Mouse (Mus musculus): Measurements from ENCODE around the gene Psma4.

DNA sequence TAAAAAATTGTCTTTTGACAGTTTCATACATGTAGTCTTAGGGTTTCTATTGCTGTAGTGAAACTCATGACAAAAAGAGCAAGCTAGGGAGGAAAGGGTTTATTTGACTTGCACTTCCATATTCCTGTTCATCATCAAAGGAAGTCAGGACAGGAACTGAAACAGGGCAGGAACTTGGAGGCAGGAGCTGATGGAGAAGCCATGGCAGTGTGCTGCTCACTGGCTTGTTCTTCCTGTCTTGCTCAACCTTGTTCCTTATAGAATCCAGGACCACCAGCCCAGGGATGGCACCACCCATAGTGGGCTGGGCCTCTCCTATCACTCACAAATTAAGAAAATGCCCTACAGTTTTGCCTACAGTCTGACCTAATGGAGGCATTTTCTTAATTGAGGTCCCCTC lies 13.1 kb downstream of the Psma4 start:
- TF ChIP-seq JUN (IDR thresholded peaks at IDR 0.05; ENCODE audit: insufficient read depth, low read depth, low read length) (no peak), POLR2A (IDR thresholded peaks at IDR 0.05; ENCODE audit: low read depth, low read length) (no peak), NELFE (IDR thresholded peaks at IDR 0.05; ENCODE audit: low read depth, low read length) (no peak), CTCF (conservative IDR thresholded peaks at IDR 0.05 in 1 of 2, IDR thresholded peaks at IDR 0.05 in 1 of 2; ENCODE audit: low read depth in 2 of 2, low read length in 2 of 2) (no peak), HCFC1 (IDR thresholded peaks at IDR 0.05; ENCODE audit: low read depth, low read length) (no peak), GABPA (IDR thresholded peaks at IDR 0.05; ENCODE audit: insufficient replicate concordance, low read depth, low read length) (no peak), ETS1 (conservative IDR thresholded peaks at IDR 0.05; ENCODE audit: low read depth, low read length) (no peak), JUND (conservative IDR thresholded peaks at IDR 0.05; ENCODE audit: low read depth, low read length) (no peak), MAZ (IDR thresholded peaks at IDR 0.05; ENCODE audit: low read depth, low read length) (no peak), MAFK (IDR thresholded peaks at IDR 0.05; ENCODE audit: insufficient replicate concordance, low read length) (no peak), MEF2A (IDR thresholded peaks at IDR 0.05; ENCODE audit: borderline replicate concordance, low read depth, low read length) (no peak), SIN3A (IDR thresholded peaks at IDR 0.05; ENCODE audit: low read length) (no peak), CHD1 (IDR thresholded peaks at IDR 0.05; ENCODE audit: low read depth, low read length) (no peak), TCF12 (IDR thresholded peaks at IDR 0.05; ENCODE audit: low read depth, low read length) (no peak)

Data from CH12.LX (cell line).